Mouse (Mus musculus) hematopoietic stem cell, adult 5-6 weeks (primary cell): ENCODE measurements around the gene Dscaml1. TPM values are rescaled to one million over a fixed set of nuclear protein-coding genes. Genes with fewer than 3 reads are reported as not detected.

Source experiments
- ATAC-seq, 2 experiments: fragments of 125-278 bp in 1 of 2; replicated peaks in 1 of 2; 2 replicates each; pipeline ENCODE4 v1.8.0; 2016 to 2017; ENCODE audit warnings: inconsistent platforms in 2 of 2, mild to moderate bottlenecking in 2 of 2, moderate number of reproducible peaks in 2 of 2, low read depth in 1 of 2, moderate TSS enrichment in 1 of 2; ENCODE audit not compliant: low FRiP score in 2 of 2, poor library complexity in 2 of 2, severe bottlenecking in 2 of 2, insufficient read depth in 1 of 2, low TSS enrichment in 1 of 2
- total RNA-seq: library from RNA; stranded (forward); fragments of 172-1452, 232-1000 nt; gene quantifications from 2 replicates; pipeline ENCODE4 v1.2.3, GENCODE M21; 2017

Dscaml1 gene
- total RNA-seq, 1 experiment from 2014 or later = not detected

DNA sequence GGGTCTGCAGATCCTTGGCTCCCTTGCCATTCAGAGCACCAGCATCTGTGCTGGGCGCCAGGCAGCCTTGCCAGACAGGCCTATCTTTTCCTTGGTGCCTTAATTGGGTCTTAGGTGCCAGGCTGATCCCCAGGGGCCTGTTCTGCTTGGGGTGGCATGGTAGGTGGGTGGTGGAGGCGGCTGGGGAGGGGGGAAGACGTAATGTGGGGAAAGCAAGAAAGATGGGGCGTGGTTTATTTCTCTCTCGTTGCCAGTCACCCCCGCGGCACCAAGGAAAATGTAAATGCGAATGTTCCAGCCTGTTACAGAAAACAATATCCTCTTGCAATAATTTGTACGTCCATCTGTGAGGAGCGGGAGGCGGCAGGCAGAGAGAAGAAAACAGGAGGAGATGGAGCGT is 6.2 kb downstream of the Dscaml1 start:
- ATAC-seq = no peak

DNA sequence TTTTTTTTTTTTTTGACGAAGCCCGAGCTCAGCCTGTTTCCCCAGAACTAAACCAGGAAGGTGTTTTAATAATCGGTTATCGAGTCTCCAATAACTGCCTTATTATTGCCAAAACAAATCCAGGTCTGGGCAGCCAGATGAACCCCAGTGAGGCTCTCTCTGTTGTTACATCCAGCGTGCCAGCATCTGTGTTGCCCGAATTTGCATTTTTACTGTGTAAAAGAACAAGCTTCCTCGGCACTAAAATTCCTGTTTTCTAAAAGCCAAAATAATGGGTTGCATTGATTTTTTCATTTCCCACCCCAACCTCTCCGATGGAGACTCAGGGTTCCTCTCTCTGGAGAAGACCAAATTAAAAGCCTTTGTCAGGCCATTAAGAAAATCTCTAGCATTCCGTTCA is 6.7 kb downstream of the Dscaml1 start:
- no peak for ATAC-seq

DNA sequence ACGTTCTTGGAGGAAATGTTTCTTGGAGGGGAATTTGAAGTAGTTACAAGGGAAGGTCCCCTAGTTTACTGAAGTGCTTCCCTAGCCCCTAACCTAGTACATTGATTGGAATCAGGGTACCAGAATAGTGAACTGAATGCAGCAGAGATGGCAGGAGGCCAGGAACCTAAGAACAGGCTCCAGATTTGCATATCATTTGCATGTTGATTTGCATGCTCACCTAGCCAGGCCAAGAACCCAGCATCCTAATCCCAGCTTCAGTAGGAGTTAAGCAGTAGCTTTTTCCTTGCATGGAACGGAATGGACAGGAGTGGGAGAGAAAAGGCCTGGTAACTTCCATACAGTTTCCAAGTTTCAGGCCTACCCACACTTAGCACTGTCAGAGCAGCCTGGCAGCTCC is 7.7 kb downstream of the Dscaml1 start:
- ATAC-seq = no peak

DNA sequence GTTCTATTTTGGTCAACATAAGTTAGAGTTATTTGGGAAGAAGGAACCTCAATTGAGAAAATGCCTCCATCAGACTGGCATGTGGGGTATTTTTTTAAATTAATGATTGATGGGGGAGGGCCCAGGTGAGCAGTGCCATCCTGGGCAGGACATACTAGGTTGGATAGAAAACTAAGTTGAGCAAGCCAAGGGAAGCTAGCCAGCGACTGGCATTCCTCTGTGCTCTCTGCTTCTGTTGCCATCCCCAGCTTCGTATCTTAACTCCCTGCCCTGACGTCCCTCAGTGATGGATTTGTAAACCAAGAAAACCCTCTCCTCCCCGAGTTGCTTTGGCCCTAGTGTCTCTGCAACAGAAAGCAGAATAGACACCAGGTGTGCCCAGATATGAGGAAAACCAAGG is 12.6 kb downstream of the Dscaml1 start:
- no peak for ATAC-seq

DNA sequence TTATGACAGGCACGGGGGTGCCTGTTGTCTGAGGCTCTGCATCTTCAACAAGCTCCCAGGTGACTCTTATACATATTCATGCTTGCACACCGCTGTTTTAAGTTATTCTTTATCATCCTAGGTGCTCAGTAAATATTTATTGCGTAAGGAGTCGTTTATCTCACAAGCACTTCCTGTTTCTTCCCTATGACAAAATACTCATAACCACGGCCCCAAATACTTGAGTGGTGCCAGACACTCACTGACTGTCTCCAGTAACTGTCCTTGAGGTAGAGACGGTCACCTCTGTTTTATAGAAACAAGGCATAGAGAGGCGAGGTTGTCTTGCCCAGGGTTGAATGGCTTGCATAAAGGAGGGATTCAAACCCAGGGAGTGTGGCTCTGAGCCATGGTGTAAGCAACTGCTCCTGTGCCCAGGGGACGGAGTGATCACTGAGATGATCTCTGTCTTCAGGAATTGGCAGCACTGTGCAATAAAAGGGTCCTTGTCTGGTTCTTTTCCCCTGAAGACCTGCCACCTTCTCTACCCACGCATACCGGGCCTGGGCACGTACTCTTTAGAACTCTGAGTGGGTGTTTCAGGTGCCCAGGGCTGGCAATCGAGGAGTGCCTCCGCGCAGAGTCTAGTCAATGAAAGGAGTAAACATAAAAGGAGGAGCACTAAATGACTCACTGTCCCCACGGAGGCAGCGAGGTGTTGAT is 13.8 kb downstream of the Dscaml1 start:
- ATAC-seq = no peak; a peak in 1 of 4 replicates

DNA sequence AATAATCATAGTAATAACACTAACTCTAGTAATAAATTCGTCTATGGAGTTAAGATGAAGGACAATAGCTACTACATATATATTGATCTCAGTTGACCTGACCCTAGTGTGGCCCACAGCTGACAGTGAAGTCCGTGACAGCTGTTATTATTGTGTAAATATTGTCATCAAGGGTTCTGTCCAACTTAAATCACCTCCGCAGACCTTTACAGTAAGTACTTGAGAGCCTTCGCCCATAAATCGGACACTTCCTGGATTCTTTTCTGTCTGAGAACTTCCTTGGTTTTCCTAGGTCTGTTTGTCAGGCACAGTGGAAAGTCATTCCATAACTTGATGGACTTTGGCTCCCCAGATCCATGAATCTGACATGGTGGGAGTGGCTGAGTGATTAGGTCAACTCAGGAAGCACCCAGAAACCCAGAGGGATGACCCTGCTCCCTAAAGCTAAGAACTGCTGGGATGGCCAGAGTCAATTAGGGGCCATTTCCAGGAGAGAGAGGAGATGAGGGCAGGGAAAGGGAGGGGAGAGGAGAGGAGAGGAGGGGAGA is 17.9 kb downstream of the Dscaml1 start:
- ATAC-seq = no peak

DNA sequence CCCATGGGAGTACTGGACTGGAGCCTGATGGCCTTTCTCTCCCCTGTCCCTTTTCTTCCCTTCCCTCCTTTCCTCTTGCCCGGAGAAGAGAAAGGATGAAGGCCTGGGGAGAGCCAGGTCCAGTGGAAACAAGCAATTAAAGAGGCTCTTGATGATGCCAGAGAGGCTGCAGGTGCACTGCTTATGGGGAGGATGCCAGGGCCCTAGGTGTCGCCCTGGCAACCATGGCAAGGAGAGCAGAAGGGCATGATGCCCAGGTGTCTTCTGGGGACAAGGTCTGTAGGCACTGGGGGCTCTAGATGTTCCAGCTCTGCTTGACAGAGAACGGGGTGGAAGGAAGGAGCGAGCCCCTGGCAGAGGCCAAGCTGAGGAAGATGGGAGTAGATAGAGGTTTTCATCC is 23.2 kb downstream of the Dscaml1 start:
- ATAC-seq = no peak

DNA sequence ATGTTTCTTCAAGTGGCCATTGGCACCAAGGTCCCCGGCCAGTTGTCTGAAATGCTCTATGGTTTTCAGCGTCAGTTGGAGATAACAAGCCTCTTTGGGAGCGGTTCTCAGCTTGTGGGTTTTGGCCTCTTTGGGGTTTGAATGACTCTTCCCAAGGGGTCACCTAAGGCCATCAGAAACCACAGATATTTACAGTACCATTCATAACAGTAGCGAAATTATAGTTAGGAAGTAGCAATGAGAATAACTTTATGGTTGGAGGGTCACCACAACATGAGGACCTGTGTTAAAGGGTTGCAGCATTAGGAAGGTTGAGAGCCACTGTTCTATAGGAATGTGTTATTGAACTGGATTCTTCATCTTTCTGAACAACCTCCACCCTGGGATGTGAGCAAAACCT is 24.9 kb downstream of the Dscaml1 start:
- ATAC-seq = no peak

DNA sequence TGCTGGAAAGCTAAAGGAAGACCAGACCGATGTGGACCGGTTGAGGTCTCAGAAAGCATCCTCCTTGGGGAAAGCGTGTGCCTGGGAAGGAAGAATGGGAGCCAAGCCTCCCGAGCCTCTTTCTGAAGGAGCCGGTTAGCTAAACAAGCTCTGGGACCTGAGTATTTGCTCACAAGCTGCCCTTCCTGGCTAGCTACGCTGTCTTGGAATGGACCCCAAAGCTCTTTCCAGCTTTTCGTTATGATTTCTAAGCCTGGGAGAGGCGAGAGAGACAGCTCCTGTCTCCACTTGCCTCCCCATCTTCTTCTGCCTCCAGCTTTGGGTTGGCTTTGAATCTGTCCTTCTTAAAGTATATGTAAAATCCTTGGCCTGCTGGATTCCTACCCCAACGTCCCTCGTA is 27.6 kb downstream of the Dscaml1 start:
- ATAC-seq = no peak

DNA sequence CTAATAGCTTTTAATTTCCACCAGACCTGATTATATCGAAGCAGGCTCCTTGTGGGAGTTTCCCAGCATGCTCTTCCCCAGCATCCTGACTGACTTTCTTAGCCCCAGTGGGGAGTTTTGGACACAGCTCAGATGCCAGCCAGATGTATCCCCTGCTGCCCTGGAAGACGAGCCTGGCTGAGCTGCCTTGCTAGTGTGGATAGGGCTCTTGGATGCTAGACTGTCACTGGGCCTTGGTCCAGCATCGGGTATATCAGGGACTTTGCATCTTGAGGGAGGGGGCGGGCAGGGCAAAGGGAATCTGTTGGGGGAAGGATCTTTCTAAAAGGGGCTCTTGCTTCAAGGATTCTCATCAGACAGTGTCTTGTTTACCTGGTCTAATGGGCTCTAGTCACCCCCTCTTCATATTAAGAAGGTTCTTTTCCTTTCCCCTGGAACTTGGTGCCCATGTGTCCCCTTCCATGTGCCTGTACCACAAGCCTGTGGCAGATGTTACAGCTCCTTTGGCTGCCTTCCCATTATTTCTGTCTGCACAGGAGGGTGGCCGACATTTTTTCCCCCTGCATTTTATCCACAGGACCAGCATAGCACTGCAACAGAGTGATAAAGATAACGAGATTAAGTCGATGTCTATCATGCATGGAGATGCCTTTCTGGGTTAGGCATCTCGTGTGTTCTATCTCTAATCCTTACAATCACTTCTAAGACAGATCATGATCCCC is 28.6 kb downstream of the Dscaml1 start:
- ATAC-seq = no peak

DNA sequence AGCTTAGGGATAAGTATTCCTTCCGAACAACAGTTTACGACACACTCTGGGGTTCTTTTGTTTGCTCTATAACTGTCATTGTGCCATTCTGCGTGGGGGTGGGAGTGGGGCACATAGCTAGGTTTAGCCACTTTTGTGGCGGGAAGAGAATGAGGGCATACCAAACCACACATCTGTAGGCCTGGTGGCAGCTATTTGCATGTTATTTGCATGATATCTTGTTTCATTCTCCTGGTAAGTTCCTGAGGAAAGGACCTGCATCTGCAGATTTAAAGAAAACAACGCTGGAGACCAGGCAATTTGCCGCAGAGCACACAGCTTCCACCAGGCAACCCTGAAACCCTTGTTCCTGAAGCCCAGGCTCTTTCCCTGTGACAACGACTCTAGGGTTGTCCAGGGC is 30.8 kb downstream of the Dscaml1 start:
- ATAC-seq = peak in 1 of 2 experiments; percentile 29; a peak in 2 of 4 replicates

DNA sequence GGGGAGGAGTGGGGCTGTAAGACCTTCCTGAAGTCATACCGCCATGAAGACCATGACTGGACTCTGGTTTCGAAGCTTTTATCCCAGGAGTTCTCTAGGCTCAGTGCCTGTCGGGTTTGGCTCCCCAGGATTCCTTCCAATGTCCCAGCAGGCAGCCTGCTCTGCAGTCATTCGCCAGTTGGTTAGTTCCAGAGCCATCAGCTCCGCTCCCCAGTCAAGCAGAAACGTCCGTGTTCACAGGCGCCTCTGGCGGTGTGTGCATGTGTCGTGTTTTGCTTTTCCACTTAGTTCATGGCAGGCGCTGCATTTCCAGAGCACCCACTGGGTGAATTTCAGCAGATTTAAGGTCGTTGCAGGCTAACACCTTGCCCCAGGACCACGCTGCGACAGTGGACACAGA is 31.9 kb downstream of the Dscaml1 start:
- no peak for ATAC-seq

DNA sequence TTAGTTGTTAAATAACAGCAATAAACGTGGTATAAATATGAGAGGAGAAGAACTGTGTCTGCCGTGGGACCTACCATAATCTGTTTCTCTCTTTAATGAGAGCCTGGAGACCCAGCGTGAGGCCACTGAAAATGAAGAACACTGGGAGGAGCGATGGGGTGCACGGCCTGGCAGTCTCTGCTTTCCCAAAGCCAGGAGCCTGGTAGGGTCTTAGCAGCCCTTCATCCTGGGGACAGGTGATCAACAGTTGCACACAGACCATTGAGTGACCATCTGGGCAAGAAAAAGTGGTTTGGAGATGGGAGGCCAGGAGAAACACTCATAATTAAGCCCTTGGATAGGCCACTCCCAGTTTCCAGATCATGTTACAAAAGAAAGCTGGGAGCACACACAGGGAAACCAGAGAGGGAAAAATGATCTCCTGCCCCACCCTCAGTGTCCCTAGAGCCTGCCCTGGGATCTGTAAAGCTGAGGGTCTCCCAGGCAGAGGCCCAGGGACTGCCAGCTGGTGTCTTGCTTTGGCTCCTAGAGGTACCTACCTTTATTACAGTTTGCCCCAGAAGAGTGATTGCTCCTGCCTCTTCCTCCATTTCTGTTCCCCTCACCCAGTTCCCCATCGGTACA is 39.1 kb downstream of the Dscaml1 start:
- ATAC-seq = no peak

DNA sequence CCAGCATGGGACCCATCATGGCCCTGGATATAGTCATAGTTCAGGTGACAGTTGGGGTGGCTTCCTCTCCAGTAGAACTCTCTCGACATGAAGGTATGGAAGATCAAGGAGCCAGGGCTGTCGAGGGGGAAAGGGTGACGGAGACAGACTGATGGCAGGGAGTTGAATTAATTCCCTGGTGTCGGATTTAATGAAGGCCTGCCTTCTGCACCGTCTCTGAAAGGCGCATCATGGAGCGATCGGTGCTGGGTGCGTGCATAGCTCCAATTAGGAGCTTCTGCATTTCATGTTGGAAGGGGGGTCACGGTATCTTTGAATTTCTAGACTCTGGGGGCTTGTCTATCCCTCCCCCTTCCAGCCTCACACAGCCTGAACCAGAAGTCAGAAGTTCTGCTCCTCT is 41.8 kb downstream of the Dscaml1 start:
- ATAC-seq = no peak

DNA sequence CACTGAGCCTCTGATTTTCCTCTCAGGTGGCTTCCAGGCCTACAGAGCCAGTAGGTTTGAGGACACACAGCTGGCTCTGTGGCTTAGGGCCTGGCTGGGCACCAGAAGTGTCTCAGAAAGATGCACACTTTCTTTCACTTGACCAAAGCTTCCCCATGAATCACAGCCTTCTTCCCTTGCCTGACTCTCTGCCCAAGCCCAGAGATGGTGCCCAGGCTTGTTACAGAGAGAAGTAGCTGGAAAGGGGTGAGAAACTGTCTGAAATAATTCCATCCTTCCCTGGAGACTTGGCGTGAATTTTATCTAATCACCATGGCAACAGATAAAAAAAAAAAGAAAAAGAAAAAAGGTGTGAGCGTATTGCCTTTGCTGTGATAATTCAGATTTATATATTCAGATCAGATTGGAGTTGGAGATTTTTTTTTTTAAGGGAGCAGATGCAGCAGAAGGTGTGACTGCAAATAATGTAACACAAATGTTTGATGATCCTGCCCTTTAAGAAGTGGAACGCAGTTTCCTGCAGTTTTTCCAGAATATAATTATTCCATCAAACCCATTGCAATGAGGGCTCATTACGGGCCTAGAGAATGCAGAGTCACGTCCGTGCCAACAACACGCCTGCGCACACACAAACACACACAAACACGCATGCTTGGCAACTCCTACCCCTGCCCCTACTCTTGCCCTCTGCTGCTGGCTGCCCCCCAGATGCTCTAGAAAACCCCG is 44.5 kb downstream of the Dscaml1 start:
- ATAC-seq = no peak

DNA sequence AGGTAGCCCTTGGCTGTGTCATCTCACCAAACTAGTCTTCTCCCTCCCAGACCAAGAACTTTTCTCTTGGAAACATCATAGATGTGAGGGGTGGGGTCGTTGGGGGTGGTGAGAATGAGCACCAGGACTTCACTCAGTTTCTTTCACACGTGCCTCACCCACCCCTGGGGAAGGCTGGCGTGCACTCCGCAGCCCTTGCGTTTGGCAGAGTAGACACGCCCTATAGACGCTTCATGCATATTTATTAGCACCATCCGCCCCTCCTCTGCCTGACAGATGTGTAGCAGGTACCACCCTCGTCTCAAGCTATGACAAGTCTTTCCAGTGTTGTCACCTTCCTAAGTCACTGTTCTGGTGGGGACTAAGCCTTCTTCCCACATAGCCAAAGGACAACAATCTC is 45.3 kb downstream of the Dscaml1 start:
- no peak for ATAC-seq

DNA sequence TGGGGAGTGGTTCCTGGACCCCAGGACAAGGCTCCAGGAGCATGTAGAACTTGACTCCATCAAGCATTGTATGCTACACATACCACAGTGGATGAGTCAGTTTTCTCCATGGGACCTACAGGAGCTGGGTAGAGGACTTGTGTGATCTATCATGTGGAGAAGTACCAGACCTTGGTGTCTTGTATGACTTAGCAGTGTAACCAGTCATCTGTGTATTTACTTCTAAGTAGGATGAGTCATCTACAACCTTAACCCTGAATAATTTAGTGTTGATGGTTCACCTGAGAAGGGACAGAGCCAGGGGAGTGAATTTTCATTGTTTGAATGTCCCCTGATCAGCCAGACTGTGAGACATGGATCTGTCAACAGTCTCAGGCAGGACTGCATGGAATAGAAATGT is 48.4 kb downstream of the Dscaml1 start:
- ATAC-seq = no peak

DNA sequence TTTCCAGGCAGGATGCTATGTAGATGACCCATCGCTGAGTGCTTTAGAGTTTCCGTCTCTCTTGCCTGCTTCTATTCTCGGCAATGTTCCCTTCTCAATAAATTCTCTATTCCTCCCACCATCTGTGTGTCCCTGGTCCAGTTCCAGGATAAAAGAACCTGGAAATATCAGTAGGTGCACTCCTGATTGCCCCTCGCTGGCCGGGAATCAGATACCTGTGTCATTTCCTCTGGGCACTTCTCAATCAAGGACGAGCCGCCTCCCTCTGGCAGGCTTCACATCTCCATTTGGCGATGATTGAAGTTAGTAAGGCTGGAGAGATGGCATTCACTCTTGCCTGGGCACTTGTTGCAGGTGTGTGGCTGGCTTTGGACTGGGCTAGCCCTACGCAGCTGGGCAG is 54.5 kb downstream of the Dscaml1 start:
- no peak for ATAC-seq
